Comparison of ENCODE assay signal across 12 mouse cellular contexts in the genomic region with DNA sequence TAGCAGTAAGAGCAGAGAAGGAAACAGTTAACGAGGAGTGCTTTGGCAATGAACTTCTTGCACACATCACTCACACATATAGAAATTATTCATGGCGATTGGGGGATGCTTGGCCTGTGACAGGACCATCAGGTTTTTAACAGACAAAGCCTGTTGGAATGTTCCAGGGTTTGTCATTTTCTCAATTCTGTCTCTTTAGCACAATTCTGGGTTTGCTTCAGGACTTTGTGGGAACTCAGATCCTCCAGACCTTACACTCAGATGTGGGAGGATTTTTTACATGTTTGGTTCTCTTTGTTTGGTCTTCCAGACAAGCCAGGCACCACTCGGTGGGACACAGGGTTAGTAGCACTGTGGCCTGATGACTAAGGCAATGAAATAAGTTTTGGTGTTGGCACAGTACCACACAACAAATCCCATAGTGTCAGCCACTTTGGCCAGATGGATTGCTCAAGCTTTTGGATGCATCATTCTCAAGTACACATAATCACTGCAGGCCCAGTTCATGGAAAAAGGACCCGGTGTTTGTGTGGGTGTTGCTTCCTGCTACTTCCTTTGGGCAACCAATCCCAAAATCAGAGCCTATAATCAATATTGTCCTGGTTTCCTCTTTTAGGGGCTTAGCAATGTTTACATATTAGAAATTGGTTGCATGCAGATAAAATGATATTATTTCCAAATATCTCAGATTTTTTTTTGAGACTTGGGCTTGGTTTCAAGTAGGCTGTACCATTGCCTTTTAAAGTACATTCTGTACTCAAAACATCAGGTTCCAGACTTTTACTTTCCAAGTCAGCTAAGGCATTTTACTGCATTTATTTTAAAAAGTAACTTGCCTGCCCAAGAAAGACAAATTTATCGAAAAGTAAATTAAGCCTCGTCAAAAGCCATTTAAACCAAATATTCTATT.
A peak's percentile ranks its signal among the peaks of the same experiment; 100 is the strongest.
DNase-seq lines count a peak whose midpoint lies in the region; ATAC-seq and TF ChIP-seq lines count a peak whose summit lies in the region.
"Had no signal": no experiment of that assay in that cellular context is flagged by ENCODE, and none has a peak within 500 bp of the region (broad histone marks: within the 10 kb centered on the region; RNA-seq: fewer than 3 reads in every experiment).

No protein-coding gene starts in this region.

- DNase-seq in lung, adult 18-20 months = peak; percentile 44 to 59
- DNase-seq in lung, adult 2 months = no peak
- DNase-seq in adrenal gland, postnatal 14 days = peak; percentile 65
- DNase-seq in heart, postnatal 0 days (ENCODE audit: low spot score) = no peak
- DNase-seq in lung, postnatal 4 days = peak; percentile 9 to 42
- DNase-seq: cerebellum, postnatal 36 days; midbrain, embryonic 14.5 days had no signal

- no peak overlapping the region for H3K4me2 ChIP-seq in heart, postnatal 0 days (ENCODE audit: low read depth, low read length)
- H3K4me2 ChIP-seq: intestine, embryonic 15.5 days; neural tube, embryonic 12.5 days had no signal

- TF ChIP-seq EP300 in heart, postnatal 0 days (IDR thresholded peaks at IDR 0.05; ENCODE audit: low read depth) = no peak

- H3K9ac ChIP-seq in heart, postnatal 0 days (replicated peaks; ENCODE audit: low read depth, low read length) = no peak overlapping the region
- H3K9ac ChIP-seq: intestine, embryonic 15.5 days; liver, embryonic 14.5 days; neural tube, embryonic 12.5 days had no signal

- no peak for TF ChIP-seq CTCF in lung, adult 2 months (IDR thresholded peaks at IDR 0.05; ENCODE audit: insufficient read depth, low read length)
- TF ChIP-seq CTCF in heart, postnatal 0 days (IDR thresholded peaks at IDR 0.05; ENCODE audit: low read depth) = no peak

- H3K4me1 ChIP-seq in lung, adult 2 months (ENCODE audit: control insufficient read depth, insufficient read depth, low read length) = no peaks in the 10 kb centered on the region
- no peaks in the 10 kb centered on the region for H3K4me1 ChIP-seq in heart, postnatal 0 days (ENCODE audit: control insufficient read depth, insufficient read depth)
- H3K4me1 ChIP-seq: intestine, embryonic 15.5 days; neural tube, embryonic 12.5 days had no signal

- H3K27me3 ChIP-seq in heart, postnatal 0 days (ENCODE audit: control insufficient read depth, insufficient read depth, low read length) = no peaks in the 10 kb centered on the region
- H3K27me3 ChIP-seq: intestine, embryonic 15.5 days; neural tube, embryonic 12.5 days had no signal

- no peak overlapping the region for H3K27ac ChIP-seq in heart, postnatal 0 days (ENCODE audit: low read depth)
- H3K27ac ChIP-seq: intestine, embryonic 15.5 days; liver, embryonic 14.5 days; neural tube, embryonic 12.5 days had no signal

- no peaks in the 10 kb centered on the region for H3K9me3 ChIP-seq in heart, postnatal 0 days (replicated peaks; ENCODE audit: control insufficient read depth, low read length)
- H3K9me3 ChIP-seq: intestine, embryonic 15.5 days; neural tube, embryonic 12.5 days had no signal

- no peaks in the 10 kb centered on the region for H3K36me3 ChIP-seq in heart, postnatal 0 days (replicated peaks; ENCODE audit: control insufficient read depth, insufficient read depth, low read length)
- H3K36me3 ChIP-seq: intestine, embryonic 15.5 days; neural tube, embryonic 12.5 days had no signal

- TF ChIP-seq POLR2A in lung, adult 2 months (IDR thresholded peaks at IDR 0.05; ENCODE audit: borderline replicate concordance, extremely low read depth, low read depth, low read length) = no peak

- 69% methylated on average over 6 of the region's 6 CpGs for WGBS in lung, adult 2 months
- 76% methylated on average over 6 of the region's 6 CpGs for WGBS in heart, postnatal 0 days

- no peak overlapping the region for H3K4me3 ChIP-seq in lung, adult 2 months (replicated peaks; ENCODE audit: extremely low read depth, low read depth, low read length)
- no peak overlapping the region for H3K4me3 ChIP-seq in heart, postnatal 0 days (ENCODE audit: low read depth, low read length)
- H3K4me3 ChIP-seq: intestine, embryonic 15.5 days; neural tube, embryonic 12.5 days had no signal

- 0 out of 2 replicates have a peak, but pooled peaks have one; percentile 33 for ATAC-seq in heart, postnatal 0 days (ENCODE audit: insufficient read depth, low read depth)
- no peak for ATAC-seq in cerebellum, adult (ENCODE audit: insufficient number of reproducible peaks, low FRiP score, low TSS enrichment)
- ATAC-seq in CD4-positive, CD25-positive, alpha-beta regulatory T cell, adult 4 months = no peak
- ATAC-seq: intestine, embryonic 15.5 days had no signal

Comparison
In these comparisons a context has a peak if more than half of its experiments do, and no peak if none do; other contexts are left out.
1. DNase-seq: peak in lung, adult 18-20 months (2 of 2), adrenal gland, postnatal 14 days (single experiment) and lung, postnatal 4 days (2 of 2); none in lung, adult 2 months (single experiment) and heart, postnatal 0 days (single experiment).